Mouse (Mus musculus) midbrain, postnatal 0 days (tissue): ENCODE results near the gene Sspn. TPM values are rescaled to one million over a fixed set of nuclear protein-coding genes. Genes with fewer than 3 reads are reported as not detected.

Source experiments
- ATAC-seq: fragments of 200-750 bp; cut with Nextera tagmentation; 2 replicates; pipeline ENCODE4 v1.8.0; 2017; ENCODE audit warnings: moderate number of reproducible peaks, mild to moderate bottlenecking, moderate TSS enrichment, moderate library complexity; ENCODE audit not compliant: low FRiP score
- DNase-seq: peaks from one replicate; pipeline ENCODE4 v3.0.0-alpha.2; 2015; ENCODE audit warnings: low spot score
- H3K27ac ChIP-seq: fragments of 300-500 bp; sonication (generic); 2 replicates; pipeline ENCODE4 v1.5.1; 2014; ENCODE audit warnings: low read depth, mild to moderate bottlenecking, low read length, mixed read lengths
- H3K27me3 ChIP-seq: fragments of 300-500 bp; sonication (generic); 2 replicates; pipeline ENCODE4 v1.6.1; 2014; ENCODE audit warnings: low read length, control low read depth, mixed read lengths; ENCODE audit not compliant: insufficient read depth
- H3K36me3 ChIP-seq: fragments of 300-500 bp; sonication (generic); 2 replicates; pipeline ENCODE4 v1.6.1; 2014; ENCODE audit warnings: low read length, control low read depth, mixed read lengths; ENCODE audit not compliant: insufficient read depth
- H3K4me1 ChIP-seq: fragments of 300-500 bp; sonication (generic); 2 replicates; pipeline ENCODE4 v1.6.1; 2014; ENCODE audit warnings: mild to moderate bottlenecking, control low read depth, antibody characterized with exemption, low read length, mixed read lengths; ENCODE audit not compliant: insufficient read depth
- H3K4me2 ChIP-seq: fragments of 300-500 bp; sonication (generic); 2 replicates; pipeline ENCODE4 v1.6.1; 2014; ENCODE audit warnings: low read depth, mild to moderate bottlenecking, low read length, mixed read lengths; ENCODE audit not compliant: poor library complexity, severe bottlenecking
- H3K4me3 ChIP-seq: fragments of 300-500 bp; sonication (generic); 2 replicates; pipeline ENCODE4 v1.5.1; 2014; ENCODE audit warnings: low read depth, mild to moderate bottlenecking, low read length, moderate library complexity
- H3K9ac ChIP-seq: fragments of 300-500 bp; sonication (generic); replicated peaks from 2 replicates; pipeline ENCODE4 v1.6.1; 2014; ENCODE audit warnings: mild to moderate bottlenecking, low read length, moderate library complexity, mixed read lengths; ENCODE audit not compliant: poor library complexity, severe bottlenecking
- H3K9me3 ChIP-seq: fragments of 300-500 bp; sonication (generic); 2 replicates; pipeline ENCODE4 v1.6.1; 2016; ENCODE audit warnings: low read length, control low read depth
- CTCF ChIP-seq: IDR thresholded peaks from 2 replicates; pipeline ENCODE4 v1.5.1; 2016; ENCODE audit warnings: antibody characterized with exemption, mild to moderate bottlenecking
- WGBS: fragments of 180-500 bp; shearing (Covaris S2); extraction: QIAGEN DNeasy Blood & Tissue Kit; methylation state at CpG from one replicate; pipeline ENCODE4 v1.1.7; 2014; 5-methylcytosine and 5-hydroxymethylcytosine counted together
- polyA plus RNA-seq: library from polyadenylated mRNA; unstranded; fragments of >200 nt; fragmentation: Nextera tagmentation; extraction: Ambion mirVana; gene quantifications from 2 replicates; pipeline ENCODE4 v1.2.1, GENCODE M21; 2015
- total RNA-seq: library from RNA; depleted of rRNA; stranded (reverse); fragments of >200 nt; gene quantifications from 2 replicates; pipeline ENCODE4 v1.2.3, GENCODE M21; 2014

Gene Sspn
- total and polyA plus RNA-seq, 2 experiments from 2014 or later: 5.7 to 6.1 TPM

- 90% methylated on average over 5 of the region's 5 CpGs for WGBS
- no peak for TF ChIP-seq CTCF
- H3K4me2 ChIP-seq: no peak overlapping the region
- H3K4me3 ChIP-seq: no peak overlapping the region
- no peak for DNase-seq
- no peaks in the 10 kb centered on the region for H3K9me3 ChIP-seq
- no peaks in the 10 kb centered on the region for H3K36me3 ChIP-seq
- H3K27me3 ChIP-seq: no peaks in the 10 kb centered on the region
- no peaks in the 10 kb centered on the region for H3K4me1 ChIP-seq
- no peak for ATAC-seq
- no peak overlapping the region for H3K27ac ChIP-seq
- no peak overlapping the region for H3K9ac ChIP-seq
Observed at GRCm38 (mm10) chr6:145950626-145951025, 19.2 kb downstream of the Sspn start.

GRCm38 (mm10) chr6:145952594-145952993 lies 21.2 kb downstream of the Sspn start:
- TF ChIP-seq CTCF: no peak
- Histone ChIP-seq H3K9ac (no peak overlapping the region), H3K9me3 (no peaks in the 10 kb centered on the region), H3K4me3 (no peak overlapping the region), H3K4me2 (no peak overlapping the region), H3K4me1 (no peaks in the 10 kb centered on the region), H3K36me3 (no peaks in the 10 kb centered on the region), H3K27ac (no peak overlapping the region), H3K27me3 (no peaks in the 10 kb centered on the region)
- ATAC-seq (no peak), DNase-seq (no peak)
- 79% methylated on average over 3 of the region's 3 CpGs for WGBS

- ATAC-seq (no peak), DNase-seq (no peak)
- no peaks in the 10 kb centered on the region for H3K9me3 ChIP-seq
- no peak overlapping the region for H3K9ac ChIP-seq
- no peak overlapping the region for H3K4me2 ChIP-seq
- H3K4me3 ChIP-seq: no peak overlapping the region
- no peaks in the 10 kb centered on the region for H3K4me1 ChIP-seq
- no peaks in the 10 kb centered on the region for H3K36me3 ChIP-seq
- H3K27ac ChIP-seq: no peak overlapping the region
- no peak for TF ChIP-seq CTCF
- WGBS: 52% methylated on average over 13 of the region's 13 CpGs
- H3K27me3 ChIP-seq: no peaks in the 10 kb centered on the region
Observed at GRCm38 (mm10) chr6:145953121-145953896, 21.9 kb downstream of the Sspn start.

GRCm38 (mm10) chr6:145957427-145957965 lies 26.1 kb downstream of the Sspn start:
- no peak overlapping the region for H3K4me3 ChIP-seq
- WGBS: 73% methylated on average over 6 of the region's 6 CpGs
- H3K9ac ChIP-seq: no peak overlapping the region
- no peak overlapping the region for H3K27ac ChIP-seq
- no peak overlapping the region for H3K4me2 ChIP-seq
- H3K27me3 ChIP-seq: no peaks in the 10 kb centered on the region
- TF ChIP-seq CTCF: no peak
- DNase-seq: no peak
- no peaks in the 10 kb centered on the region for H3K4me1 ChIP-seq
- ATAC-seq: no peak
- H3K9me3 ChIP-seq: no peaks in the 10 kb centered on the region
- H3K36me3 ChIP-seq: no peaks in the 10 kb centered on the region

GRCm38 (mm10) chr6:145958070-145958469 lies 26.6 kb downstream of the Sspn start:
- ATAC-seq (no peak), DNase-seq (no peak)
- no peaks in the 10 kb centered on the region for H3K36me3 ChIP-seq
- H3K27ac ChIP-seq: no peak overlapping the region
- no peak overlapping the region for H3K4me2 ChIP-seq
- no peaks in the 10 kb centered on the region for H3K9me3 ChIP-seq
- H3K9ac ChIP-seq: no peak overlapping the region
- H3K27me3 ChIP-seq: no peaks in the 10 kb centered on the region
- H3K4me1 ChIP-seq: no peaks in the 10 kb centered on the region
- no peak for TF ChIP-seq CTCF
- no peak overlapping the region for H3K4me3 ChIP-seq
- 45% methylated on average over 5 of the region's 5 CpGs for WGBS

GRCm38 (mm10) chr6:145961047-145961446 lies 29.6 kb downstream of the Sspn start:
- H3K27me3 ChIP-seq: no peaks in the 10 kb centered on the region
- H3K36me3 ChIP-seq: no peaks in the 10 kb centered on the region
- WGBS: 59% methylated on average over 8 of the region's 8 CpGs
- no peaks in the 10 kb centered on the region for H3K4me1 ChIP-seq
- ATAC-seq (no peak), DNase-seq (no peak)
- H3K9ac ChIP-seq: no peak overlapping the region
- H3K4me2 ChIP-seq: no peak overlapping the region
- no peak overlapping the region for H3K4me3 ChIP-seq
- no peak overlapping the region for H3K27ac ChIP-seq
- no peak for TF ChIP-seq CTCF
- no peaks in the 10 kb centered on the region for H3K9me3 ChIP-seq
